Mouse (Mus musculus) left cerebral cortex, adult 18-20 months (tissue): ENCODE results near the gene Wdr24. TPM values are rescaled to one million over a fixed set of nuclear protein-coding genes. Genes with fewer than 3 reads are reported as not detected.

Experiments
- DNase-seq, 2 experiments: peaks; one replicate each; pipeline ENCODE4 v3.0.0; 2021 to 2022; ENCODE audit warnings: low spot score in 2 of 2, mixed read lengths in 1 of 2
- long read RNA-seq, 2 experiments: library from polyadenylated mRNA; stranded (forward); transcript quantifications; one replicate each; pipeline ENCODE4 v2.0.0; 2021
- total RNA-seq, 2 experiments: library from RNA; stranded (reverse); gene quantifications; 2 replicates each; pipeline ENCODE4 v1.2.3; 2021

Gene Wdr24
- 10 to 100 TPM; 22.5 to 25.1 TPM for total RNA-seq
- long read RNA-seq, experiment 1, transcript Wdr24-201 (9 exons, 3,099 nt) = major isoform, 16 of 28 reads
- long read RNA-seq, experiment 1, partial matches to known transcripts = 3 of 28 reads
- long read RNA-seq, experiment 1, other reads (novel, unspliced or antisense) = 6 of 28 reads
- long read RNA-seq, experiment 2, transcript Wdr24-201 (9 exons, 3,099 nt) = major isoform, 23 of 33 reads
- long read RNA-seq, experiment 2, partial matches to known transcripts = 1 of 33 reads
- long read RNA-seq, experiment 2, other reads (novel, unspliced or antisense) = 8 of 33 reads

DNA sequence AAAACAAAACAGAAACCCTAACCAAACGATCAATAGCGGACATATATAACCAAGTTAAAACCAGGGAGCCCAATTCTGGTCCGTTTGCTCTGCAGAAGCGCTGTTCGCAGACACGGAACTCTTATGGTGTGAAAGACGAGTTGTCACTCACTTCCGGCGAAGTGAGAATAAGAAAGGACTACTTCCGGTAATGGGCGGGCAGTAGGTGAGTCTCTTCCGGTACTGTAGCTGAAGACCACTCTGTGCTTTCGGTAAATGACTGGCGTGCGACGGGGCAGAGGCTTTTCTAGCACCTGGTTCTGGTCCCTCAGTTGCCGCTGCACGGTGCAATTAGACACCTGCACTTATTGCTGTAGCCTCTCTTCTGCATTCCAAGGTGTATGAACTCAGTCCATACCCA, at the start of gene Wdr24:
Gene Wdr24, plus strand, starts transcription at position 176 of the 400 bp plus-strand sequence.
- peak; percentile 71 to 80 for DNase-seq

DNA sequence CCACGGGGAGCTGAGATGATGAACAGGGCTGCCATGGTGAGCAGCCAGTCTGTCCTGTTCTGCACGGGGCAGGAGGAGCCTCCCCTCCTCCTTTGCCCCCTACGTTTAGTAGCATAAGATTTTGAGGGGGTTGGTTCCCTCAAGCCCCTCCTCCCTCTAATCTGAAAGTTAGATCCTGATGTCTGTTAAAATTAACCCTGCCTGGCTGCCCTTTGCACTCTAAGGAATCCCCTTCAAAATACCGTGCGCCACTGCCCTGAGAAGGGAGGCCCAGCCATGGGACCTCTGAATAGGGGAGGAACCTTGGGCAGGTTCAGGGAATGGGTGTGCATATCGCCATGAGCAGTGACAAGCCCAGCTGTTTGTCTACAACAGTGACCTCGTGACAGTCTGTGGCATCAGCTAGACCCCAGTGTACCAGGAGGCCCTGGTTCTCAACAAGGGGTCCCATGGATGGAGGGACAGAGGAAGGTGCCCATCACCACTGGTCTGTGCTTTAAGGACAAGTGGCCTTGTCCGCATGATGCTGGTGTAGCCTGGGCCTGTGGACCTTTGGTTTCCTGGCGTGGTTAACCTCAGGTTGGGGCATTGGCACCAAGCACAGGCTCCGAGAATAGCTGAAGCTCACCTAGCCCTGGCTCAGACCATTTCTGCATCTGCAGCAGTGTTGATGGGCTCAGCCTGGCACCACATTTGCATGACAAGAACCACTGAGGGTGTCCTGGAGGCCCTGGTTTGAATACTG, 47.9 kb upstream of the Wdr24 start:
- no peak for DNase-seq

DNA sequence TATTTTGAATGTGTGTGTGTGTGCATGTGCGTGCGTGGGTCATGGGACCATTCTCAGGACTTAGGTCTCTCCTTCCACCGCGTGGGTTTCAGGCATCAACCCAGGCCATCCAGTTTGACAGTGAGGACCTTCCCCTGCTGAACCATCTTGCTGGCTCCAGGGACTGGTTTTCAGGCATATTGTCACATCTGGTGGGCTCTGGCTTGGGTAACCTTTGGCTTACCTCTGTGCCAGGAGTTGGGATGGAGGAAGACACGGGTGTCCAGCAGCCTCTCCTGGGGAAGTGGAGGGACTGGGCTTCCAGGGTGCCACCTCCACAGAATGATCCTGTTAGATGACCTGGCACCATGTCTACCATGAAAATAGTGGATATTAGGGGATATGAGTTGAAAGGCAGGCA, 45.5 kb upstream of the Wdr24 start:
- no peak for DNase-seq

GRCm38 (mm10) chr17:25781339-25781738, 42.1 kb upstream of the Wdr24 start:
- DNase-seq = no peak

DNA sequence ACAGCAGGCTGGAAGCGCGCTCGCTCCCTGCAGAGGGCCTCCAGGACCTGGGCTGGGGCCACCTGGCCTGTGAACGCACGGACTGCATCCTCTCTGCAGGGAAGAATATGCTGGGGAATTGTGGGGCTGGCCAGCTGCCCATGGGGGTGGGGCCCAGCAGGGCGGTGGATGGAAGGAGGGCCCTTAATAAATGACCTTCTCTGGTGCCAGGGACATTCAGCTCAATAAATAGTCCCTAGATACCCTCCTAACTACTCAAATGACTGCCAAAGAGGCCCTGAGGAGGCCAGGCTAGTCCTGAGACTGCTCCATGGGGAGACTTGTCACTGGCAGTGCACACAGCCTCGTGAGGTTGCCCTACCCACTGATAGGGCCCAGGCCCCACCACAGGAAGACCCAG, 40.3 kb upstream of the Wdr24 start:
- no peak for DNase-seq

GRCm38 (mm10) chr17:25783861-25784574, 39.4 kb upstream of the Wdr24 start:
- no peak for DNase-seq

DNA sequence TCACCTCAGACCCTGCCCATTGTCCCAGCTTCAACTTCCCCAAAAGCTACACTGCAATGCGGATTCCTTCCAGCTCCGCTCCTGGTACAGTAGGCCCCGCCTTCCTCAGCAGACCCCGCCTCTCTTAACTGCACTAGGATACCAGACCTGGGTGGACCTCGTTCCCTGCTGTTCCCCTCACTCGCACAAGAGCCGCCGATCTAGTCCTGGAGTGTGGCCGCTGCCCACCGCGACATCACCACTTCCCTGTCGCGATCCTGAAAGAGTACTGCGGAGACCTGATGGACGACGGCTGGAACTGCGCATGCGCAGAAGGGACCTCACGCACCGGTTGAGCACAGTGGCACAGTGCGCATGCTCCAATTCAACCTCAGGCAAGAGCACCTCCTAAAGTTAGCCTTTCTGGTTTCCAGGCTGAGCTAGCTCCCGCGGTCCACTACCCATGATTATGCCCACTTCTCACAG, 38.1 kb upstream of the Wdr24 start, which contains the start of gene Haghl:
Gene Haghl, minus strand, starts transcription at position 393 of the 465 bp plus-strand sequence.
- DNase-seq = peak; percentile 96 to 98

DNA sequence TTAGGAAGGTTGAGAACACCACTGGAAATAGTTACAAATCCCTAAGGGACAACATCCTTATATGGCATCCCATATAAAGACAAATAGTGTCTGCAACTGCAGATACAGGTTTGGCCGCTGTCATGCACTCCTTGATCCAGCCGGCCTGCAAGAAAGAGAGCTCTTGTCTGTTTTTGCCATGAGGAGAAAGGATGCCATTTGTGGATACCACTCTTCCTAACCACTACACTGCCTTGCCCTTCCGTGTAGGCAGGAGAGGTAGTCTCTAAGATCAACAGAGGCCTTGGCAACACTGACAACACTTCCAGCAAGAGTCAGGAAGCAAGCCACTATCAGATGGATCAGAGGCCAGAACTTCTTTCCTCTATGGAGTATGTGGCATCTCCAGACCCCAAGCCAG, 37.1 kb upstream of the Wdr24 start, which contains the start of gene Ccdc78:
Gene Ccdc78, plus strand, starts transcription at position 301 of the 400 bp plus-strand sequence.
- DNase-seq = no peak

DNA sequence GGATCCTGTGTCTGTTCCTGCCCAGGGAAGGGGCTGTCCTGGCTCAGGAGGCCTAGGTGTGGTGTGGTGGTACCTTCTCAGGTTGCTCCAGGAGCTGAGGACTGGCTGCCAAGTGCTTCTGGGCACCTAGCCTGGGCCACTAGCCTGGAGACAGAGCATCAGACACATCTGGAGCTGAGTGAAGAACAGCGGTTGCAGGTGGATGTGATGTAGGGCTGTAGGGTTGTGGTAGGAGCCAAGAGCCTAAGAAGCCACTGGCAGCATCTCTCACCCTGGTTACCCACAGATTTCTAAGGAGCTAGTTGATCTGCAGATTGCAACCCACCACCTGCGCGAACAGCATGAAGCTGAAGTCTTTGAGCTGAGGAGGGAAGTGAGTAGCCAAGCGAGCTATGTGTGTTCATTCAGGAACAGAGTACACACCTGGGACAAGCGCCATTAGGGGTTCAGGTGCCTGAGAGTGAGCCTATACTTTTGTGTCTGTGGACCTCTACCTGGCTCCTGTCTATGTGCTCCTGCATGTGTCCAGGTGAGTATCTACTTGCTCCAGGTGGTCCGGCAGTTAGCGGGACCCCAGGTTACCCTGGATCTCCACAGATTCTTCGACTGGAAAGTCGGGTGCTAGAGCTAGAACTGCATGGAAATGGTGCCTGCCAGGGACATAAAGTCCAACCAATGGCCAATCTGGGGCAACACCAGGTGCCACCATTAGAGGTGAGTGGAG, 36.5 kb upstream of the Wdr24 start:
- no peak for DNase-seq

GRCm38 (mm10) chr17:25791320-25791842, 32.0 kb upstream of the Wdr24 start:
- DNase-seq = no peak

DNA sequence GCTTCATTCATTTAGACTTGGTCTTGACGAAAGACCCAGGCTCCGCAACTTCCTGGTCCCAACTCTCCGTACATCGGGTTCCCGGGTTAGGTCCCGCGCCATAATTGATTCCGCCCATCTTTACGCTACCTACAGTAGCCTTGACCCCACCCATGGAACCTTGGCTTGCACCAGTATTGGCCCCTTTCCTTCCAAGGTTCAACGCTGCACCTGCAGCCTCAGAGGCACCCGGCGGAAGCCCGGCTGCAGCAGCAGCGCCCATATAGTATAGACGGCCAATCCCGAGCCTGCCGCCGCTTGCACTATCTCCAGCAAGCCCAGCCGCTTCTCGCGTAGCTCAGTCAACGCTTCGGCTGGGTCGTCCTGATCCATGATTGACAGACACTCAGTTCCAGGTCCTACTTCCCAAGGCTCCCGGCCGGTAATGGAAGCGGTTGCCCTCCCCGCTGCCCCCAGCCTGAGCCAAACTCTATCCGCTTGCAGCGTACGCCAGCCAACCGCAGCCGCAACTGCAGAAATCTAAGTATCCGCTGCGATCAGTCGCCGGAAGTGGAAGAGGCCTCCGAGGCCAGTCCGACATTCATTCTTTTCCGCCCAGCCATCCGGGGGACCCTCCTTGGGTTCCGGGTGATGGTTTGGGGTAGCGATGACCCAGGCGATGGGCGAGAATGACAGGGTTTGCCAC, 31.4 kb upstream of the Wdr24 start:
- peak; percentile 85 to 87 for DNase-seq

- DNase-seq = peak in 1 of 2 experiments; percentile 55
Measured at GRCm38 (mm10) chr17:25792615-25793014, 30.8 kb upstream of the Wdr24 start, which contains the start of gene Fam173a. Gene Fam173a, minus strand, starts transcription at chr17:25792901.

GRCm38 (mm10) chr17:25794197-25794596, 29.2 kb upstream of the Wdr24 start:
- no peak for DNase-seq

DNA sequence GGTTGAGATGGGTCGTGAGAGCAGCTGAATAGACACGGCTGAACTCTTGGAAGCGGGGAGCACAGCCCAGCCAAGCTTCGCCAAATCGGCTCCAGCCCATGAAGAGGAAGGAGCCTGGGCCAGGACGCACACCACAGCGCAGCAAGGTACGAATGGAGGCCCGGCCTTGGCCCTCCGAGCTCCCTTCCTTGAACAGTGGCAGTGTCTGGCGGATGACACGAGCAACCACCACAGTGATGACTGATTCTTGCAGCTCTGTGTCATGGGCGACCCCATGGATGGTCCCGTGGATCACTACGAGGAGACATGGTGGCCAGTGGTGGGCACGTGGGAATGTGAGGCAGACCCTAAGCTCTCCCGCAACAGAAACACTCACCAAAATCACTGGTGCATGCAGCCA, 28.4 kb upstream of the Wdr24 start:
- no peak for DNase-seq

DNA sequence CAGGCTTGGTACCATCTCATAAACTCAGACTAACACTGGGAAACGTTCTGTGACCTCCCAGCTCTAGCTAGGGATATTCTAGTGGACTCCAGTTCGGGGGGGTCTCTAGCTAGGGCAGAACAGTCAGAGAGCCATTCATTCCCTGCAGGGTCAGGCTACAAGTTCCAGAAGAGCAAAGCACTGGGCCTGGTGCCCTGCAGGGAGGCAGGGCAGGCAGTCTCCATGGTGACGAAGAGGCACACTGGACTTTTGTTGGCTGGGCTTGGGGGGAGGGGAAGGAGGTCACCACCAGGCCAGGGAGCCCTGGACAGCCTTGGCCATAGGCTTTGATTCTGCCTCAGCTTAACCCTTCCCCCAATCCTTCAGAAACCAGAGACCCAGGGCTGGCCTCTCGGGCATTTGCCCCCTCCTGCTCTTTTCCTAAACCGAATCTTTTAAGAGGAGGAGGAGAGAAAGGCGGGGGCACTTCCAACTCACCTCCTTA, 27.8 kb upstream of the Wdr24 start, which contains the start of gene AC134908.4:
Gene AC134908.4, minus strand, starts transcription at position 51 of the 484 bp plus-strand sequence.
- peak in 1 of 2 experiments; percentile 49 for DNase-seq

- no peak for DNase-seq
Measured at GRCm38 (mm10) chr17:25796211-25796771, 27.1 kb upstream of the Wdr24 start.

DNA sequence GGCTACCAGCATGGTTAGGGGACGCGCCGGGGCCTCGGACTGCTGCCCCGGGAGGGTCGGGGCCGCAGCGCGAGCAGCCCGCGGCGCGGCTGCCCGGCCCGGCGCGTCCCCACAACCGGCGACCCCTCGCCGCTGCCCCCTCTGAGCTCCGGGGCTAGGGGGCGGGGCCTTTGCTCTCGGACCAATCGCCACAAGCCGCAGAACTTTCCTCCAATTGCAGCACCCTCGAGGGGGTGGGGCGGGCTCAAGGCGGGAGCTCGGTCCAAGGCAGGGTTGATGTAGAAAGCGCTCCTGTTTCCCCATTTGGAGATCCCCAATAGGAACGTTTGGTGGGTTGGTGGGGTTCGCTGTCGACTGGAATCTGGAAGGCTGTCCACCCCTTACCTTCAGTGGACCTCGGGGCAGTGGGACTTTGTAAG, 26.5 kb upstream of the Wdr24 start, which contains the start of gene Metrn:
Gene Metrn, minus strand, starts transcription at position 186 of the 419 bp plus-strand sequence.
- DNase-seq = peak; percentile 69 to 75

- DNase-seq = peak; percentile 65 to 70
Measured at GRCm38 (mm10) chr17:25801029-25801428, 22.4 kb upstream of the Wdr24 start.
